Mouse (Mus musculus) adrenal gland, adult 18-20 months (tissue): ENCODE measurements around the gene Gm13277. TPM values are rescaled to one million over a fixed set of nuclear protein-coding genes. Genes with fewer than 3 reads are reported as not detected.
"Not testable (repeated sequence)": the region's sequence is repeated elsewhere in the genome, so short reads cannot be mapped to it uniquely, and the experiment has no call there.

Experiments
- DNase-seq, 2 experiments: peaks; one replicate each; pipeline ENCODE4 v3.0.0; 2021 to 2022; ENCODE audit warnings: low spot score in 2 of 2
- long read RNA-seq, 2 experiments: library from polyadenylated mRNA; stranded (forward); transcript quantifications; one replicate each; pipeline ENCODE4 v2.0.0; 2021
- total RNA-seq, 2 experiments: library from RNA; stranded (reverse); gene quantifications; 1 replicate in 1 of 2; 2 replicates in 1 of 2; pipeline ENCODE4 v1.2.3; 2021

Gm13277 gene
- not detected for total RNA-seq
- long read RNA-seq, experiment 1: 0 reads
- long read RNA-seq, experiment 2: 0 reads

GRCm38 (mm10) chr4:88788402-88788801 is at the start of gene Gm13277:
TSS of gene Gm13277 (plus strand) at chr4:88788632.
- peak; percentile 32 to 39 for DNase-seq

- DNase-seq: no peak
Observed at GRCm38 (mm10) chr4:88739036-88739435, 49.4 kb upstream of the Gm13277 start.

DNA sequence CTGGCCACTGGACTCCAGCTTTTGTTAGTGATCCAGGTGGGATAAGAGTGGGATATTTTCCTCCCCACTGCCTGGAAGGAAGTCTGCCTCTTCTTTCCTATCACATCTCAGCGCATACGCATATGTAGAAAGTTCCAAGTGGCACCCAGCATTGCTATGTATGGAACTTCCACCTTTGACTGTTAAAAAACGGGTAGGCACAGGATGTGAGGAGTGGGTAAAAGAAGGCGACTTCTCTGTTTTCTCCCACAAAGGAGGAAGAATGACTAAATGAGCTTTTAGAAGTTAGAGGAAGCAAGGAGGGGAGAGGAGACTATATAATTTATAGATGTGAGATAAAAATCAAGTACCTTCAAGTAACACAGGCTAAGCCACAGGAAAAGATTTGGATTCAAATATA is 47.0 kb upstream of the Gm13277 start:
- no peak for DNase-seq

DNA sequence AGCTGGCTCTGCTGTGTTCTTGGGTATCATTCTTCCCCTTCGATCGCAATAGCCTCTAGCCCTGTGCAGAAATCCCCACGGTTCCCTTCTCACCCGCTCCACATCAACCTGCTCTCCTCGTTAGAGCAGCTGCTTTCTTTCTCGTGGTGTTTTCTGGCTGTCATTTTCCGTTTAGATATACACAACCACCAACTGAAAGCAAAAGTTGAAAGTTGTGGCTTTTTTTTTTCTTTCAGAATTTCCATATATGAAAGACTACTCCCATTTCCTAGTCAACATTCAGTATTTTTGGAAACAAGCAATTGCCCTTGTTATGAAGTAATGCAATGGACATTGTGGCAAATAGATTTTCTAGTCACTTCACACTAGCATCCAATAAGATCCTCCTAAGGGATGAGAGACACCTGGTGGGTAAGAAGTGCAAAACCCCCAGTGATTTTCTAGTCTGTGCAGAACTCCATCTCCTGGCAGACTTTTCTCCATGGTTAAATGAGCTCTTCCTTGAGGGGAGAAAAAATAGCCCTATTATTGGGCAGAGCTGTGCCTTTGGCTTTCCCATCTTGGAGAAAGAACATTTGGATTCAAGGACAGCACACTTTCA is 45.6 kb upstream of the Gm13277 start:
- DNase-seq: no peak

- no peak for DNase-seq
Observed at GRCm38 (mm10) chr4:88744207-88744606, 44.2 kb upstream of the Gm13277 start.

- DNase-seq: no peak
Observed at GRCm38 (mm10) chr4:88749926-88750325, 38.5 kb upstream of the Gm13277 start.

DNA sequence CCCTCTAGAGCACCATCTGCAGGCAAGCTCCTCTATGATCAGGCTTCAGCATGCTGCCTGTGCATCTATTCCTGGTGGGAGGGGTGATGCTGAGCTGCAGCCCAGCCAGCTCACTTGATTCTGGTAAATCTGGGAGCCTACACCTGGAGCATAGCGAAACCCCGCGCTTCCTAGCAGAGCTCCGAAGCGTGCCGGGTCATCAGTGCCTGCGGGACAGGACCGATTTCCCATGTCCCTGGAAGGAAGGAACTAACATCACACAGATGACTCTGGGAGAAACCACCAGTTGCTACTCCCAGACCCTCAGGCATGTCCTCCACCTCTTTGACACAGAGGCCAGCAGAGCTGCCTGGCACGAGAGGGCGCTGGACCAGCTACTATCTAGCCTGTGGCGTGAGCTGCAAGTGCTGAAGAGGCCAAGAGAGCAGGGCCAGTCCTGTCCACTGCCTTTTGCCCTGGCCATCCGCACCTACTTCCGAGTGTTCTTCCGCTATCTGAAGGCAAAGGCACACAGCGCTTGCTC is 33.6 kb upstream of the Gm13277 start, which contains the start of gene Gm13271:
Gene Gm13271 (plus strand): TSS at position 51 of the 523 bp plus-strand sequence.
- peak; percentile 70 to 75 for DNase-seq

GRCm38 (mm10) chr4:88756581-88757513 is 31.6 kb upstream of the Gm13277 start:
- DNase-seq: peak; percentile 8 to 21

DNA sequence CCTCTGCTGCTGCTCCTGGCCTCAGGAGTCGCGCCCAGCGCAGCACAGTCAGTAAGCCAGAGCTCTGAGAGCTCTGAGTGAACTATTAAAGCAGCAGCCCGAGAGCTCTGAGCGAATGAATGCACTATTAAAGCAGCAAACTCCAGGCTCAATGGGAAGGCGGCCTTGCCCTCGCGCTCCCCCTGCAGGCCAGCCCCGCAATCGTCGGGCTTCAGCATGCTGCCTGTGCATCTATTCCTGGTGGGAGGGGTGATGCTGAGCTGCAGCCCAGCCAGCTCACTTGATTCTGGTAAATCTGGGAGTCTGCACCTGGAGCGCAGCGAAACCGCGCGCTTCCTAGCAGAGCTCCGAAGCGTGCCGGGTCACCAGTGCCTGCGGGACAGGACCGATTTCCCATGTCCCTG is 30.8 kb upstream of the Gm13277 start:
- peak; percentile 86 to 90 for DNase-seq

DNA sequence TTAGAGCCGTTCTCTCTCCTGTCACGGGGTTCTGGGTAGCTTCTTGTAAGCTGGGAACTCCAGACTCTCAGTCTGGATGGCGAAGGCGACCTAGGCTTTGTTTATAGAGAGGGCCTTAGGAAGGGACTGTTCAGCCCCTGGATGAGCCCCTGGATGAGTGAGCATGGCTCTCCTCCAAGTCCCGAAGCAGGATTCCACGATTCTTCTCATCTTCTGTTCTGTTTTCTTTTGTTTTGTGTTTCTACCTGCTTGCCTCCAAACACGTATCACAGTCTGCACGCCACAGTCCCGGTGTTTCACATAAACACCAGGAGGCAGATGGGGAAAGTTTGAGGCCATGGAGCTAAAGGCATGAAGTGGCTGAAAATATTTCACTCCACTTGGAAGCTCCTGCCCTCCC is 29.7 kb upstream of the Gm13277 start:
- not testable (repeated sequence) for DNase-seq

DNA sequence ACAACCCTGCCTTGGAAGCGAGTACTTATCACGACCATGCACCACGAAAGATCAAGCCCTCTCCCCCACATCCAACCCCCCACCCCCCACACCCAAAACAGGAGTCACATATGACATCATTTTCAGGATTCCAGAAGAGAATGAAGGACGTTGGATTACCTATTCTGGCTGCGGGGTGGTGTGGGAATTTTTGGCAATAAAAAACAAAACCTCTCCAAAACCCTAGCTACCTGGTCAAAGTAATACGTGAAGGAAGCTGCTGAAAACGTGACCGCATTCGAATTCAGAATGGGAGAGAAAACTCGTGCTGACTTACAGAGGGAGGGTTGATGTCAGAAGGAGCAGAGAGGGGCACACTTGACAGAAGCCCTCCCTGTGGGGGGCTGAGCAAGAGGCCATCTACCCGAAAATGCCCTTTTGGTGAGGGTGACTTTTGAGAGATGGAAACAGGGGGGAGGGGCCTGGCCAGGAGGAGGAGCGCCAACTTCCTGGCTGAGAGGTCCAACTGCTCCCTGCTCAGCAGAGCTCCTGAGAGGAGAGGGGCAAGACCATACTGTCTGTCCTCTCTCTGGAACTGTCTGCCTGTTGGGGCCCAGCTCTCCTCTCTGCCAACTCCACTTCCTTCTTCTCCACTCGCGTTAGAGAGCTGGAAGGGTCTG is 28.7 kb upstream of the Gm13277 start, which contains the start of gene Gm13283:
Gene Gm13283 (plus strand): TSS at position 510 of the 659 bp plus-strand sequence.
- DNase-seq: peak in 1 of 2 experiments; percentile 16

- DNase-seq: peak; percentile 57 to 67
Observed at GRCm38 (mm10) chr4:88760431-88760830, 28.0 kb upstream of the Gm13277 start.

- DNase-seq: peak; percentile 65 to 71
Observed at GRCm38 (mm10) chr4:88761776-88762175, 26.7 kb upstream of the Gm13277 start.

DNA sequence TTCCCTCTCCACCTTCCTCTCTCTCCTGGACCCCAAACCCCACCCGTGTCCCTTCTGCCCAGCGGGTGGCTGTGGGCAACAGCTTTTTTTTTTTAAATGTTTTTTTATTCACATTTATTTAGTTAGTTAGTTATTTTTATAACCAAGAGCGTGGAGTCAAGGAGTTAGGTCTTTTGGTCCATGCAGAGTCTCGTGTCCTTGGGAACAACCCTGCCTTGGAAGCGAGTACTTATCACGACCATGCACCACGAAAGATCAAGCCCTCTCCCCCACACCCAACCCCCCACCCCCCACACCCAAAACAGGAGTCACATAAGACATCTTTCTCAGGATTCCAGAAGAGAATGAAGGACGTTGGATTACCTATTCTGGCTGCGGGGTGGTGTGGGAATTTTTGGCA is 26.1 kb upstream of the Gm13277 start:
- DNase-seq: peak in 1 of 2 experiments; percentile 15

- DNase-seq: peak; percentile 37
Observed at GRCm38 (mm10) chr4:88763384-88764018, 24.9 kb upstream of the Gm13277 start.

DNA sequence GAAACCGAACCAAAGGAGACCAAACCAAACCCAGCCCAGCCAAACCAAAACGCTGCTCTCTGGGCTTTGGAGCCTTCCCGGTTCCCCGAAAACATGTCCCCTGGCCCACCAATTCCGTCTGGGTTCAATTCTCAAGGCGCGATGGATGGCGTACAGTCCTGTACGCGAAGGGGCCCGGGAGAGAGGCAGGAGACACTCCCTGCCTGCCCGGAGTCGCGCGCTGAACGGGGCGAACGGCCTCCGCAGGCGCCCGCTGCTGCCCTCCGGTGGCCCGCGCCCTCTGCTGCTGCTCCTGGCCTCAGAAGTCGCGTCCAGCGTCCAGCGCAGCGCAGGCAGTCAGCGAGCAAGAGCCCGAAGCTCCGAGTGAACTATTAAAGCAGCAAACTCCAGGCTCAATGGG is 14.9 kb upstream of the Gm13277 start, which contains the start of gene Gm13290:
Gene Gm13290 (plus strand): TSS at position 301 of the 400 bp plus-strand sequence.
- not testable (repeated sequence) for DNase-seq

- not testable (repeated sequence) for DNase-seq
Observed at GRCm38 (mm10) chr4:88776622-88777021, 11.8 kb upstream of the Gm13277 start, which contains the start of gene Gm13289. TSS of gene Gm13289 (plus strand) at chr4:88776922.

GRCm38 (mm10) chr4:88779550-88779949 is 8.9 kb upstream of the Gm13277 start, which contains the start of gene Gm13272:
TSS of gene Gm13272 (plus strand) at chr4:88779850.
- not testable (repeated sequence) for DNase-seq

- not testable (repeated sequence) for DNase-seq
Observed at GRCm38 (mm10) chr4:88780320-88780719, 8.1 kb upstream of the Gm13277 start.

DNA sequence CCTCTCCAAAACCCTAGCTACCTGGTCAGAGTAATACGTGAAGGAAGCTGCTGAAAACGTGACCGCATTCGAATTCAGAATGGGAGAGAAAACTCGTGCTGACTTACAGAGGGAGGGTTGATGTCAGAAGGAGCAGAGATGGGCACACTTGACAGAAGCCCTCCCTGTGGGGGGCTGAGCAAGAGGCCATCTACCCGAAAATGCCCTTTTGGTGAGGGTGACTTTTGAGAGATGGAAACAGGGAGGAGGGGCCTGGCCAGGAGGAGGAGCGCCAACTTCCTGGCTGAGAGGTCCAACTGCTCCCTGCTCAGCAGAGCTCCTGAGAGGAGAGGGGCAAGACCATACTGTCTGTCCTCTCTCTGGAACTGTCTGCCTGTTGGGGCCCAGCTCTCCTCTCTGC is 6.6 kb upstream of the Gm13277 start, which contains the start of gene Ifnz:
Gene Ifnz (plus strand): TSS at position 301 of the 400 bp plus-strand sequence.
- not testable (repeated sequence) for DNase-seq
